Mouse (Mus musculus) lung, adult 2 months (tissue): ENCODE measurements around the gene Plekhj1. TPM values are rescaled to one million over a fixed set of nuclear protein-coding genes. Genes with fewer than 3 reads are reported as not detected.

Experiments
- DNase-seq: peaks from one replicate; pipeline ENCODE4 v3.0.0; 2022
- H3K4me1 ChIP-seq: fragments of 200-500 bp; 2 replicates; pipeline ENCODE4 v1.6.1; 2011; ENCODE audit warnings: low read length; ENCODE audit not compliant: control insufficient read depth, insufficient read depth
- H3K4me3 ChIP-seq: fragments of 200-500 bp; replicated peaks from 2 replicates; pipeline ENCODE3; 2011; ENCODE audit warnings: low read depth, mild to moderate bottlenecking, control low read depth, low read length; ENCODE audit errors: extremely low read depth
- CTCF ChIP-seq: fragments of 200-500 bp; IDR thresholded peaks from 2 replicates; pipeline ENCODE4 v1.5.1; 2011; ENCODE audit warnings: mild to moderate bottlenecking, low read length, control low read depth; ENCODE audit not compliant: insufficient read depth
- POLR2A ChIP-seq: fragments of 200-500 bp; IDR thresholded peaks from 2 replicates; pipeline ENCODE4 v1.6.1; 2011; ENCODE audit warnings: low read depth, mild to moderate bottlenecking, control low read depth, low read length, borderline replicate concordance; ENCODE audit errors: extremely low read depth
- WGBS: fragments of 180-500 bp; shearing (Covaris S2); methylation state at CpG from one replicate; pipeline ENCODE4 v1.1.7; 2018; 5-methylcytosine and 5-hydroxymethylcytosine counted together
- polyA plus RNA-seq: library from polyadenylated mRNA; depleted of rRNA; stranded (reverse); fragments of >200 nt; gene quantifications from 2 replicates; pipeline ENCODE4 v1.2.3, GENCODE M21; 2012

Plekhj1 gene
- polyA plus RNA-seq, 1 experiment, result 51.2 TPM

GRCm38 (mm10) chr10:80774549-80774948 lies 23.9 kb downstream of the Plekhj1 start:
- WGBS, result 36% methylated on average over 2 of the region's 2 CpGs
- TF ChIP-seq POLR2A (no peak), CTCF (peak; percentile 96)

GRCm38 (mm10) chr10:80773816-80774215 lies 24.6 kb downstream of the Plekhj1 start:
- DNase-seq, result no peak
- Histone ChIP-seq H3K4me1 (no peaks in the 10 kb centered on the region), H3K4me3 (no peak overlapping the region)
- WGBS, result 74% methylated on average over 5 of the region's 5 CpGs
- TF ChIP-seq CTCF (no peak), POLR2A (no peak)

More at GRCm38 (mm10) chr10:80774549-80774948, 23.9 kb downstream of the Plekhj1 start:
- no peak overlapping the region for H3K4me3 ChIP-seq
- peak; percentile 68 for DNase-seq
- no peaks in the 10 kb centered on the region for H3K4me1 ChIP-seq

GRCm38 (mm10) chr10:80768365-80768764 lies 30.1 kb downstream of the Plekhj1 start:
- TF ChIP-seq POLR2A (no peak), CTCF (no peak)
- H3K4me1 ChIP-seq, result peaks cover 4% of the 10 kb centered on the region; the same call in 1 of the 2 replicates
- no peak overlapping the region for H3K4me3 ChIP-seq
- DNase-seq, result no peak
- WGBS, result 69% methylated on average over 6 of the region's 6 CpGs

- WGBS, result 69% methylated on average over 10 of the region's 10 CpGs
- peaks cover 4% of the 10 kb centered on the region; the same call in 1 of the 2 replicates for H3K4me1 ChIP-seq
- TF ChIP-seq CTCF, result no peak
- no peak for TF ChIP-seq POLR2A
- no peak overlapping the region for H3K4me3 ChIP-seq
- DNase-seq, result peak; percentile 35
These were observed 32.1 kb downstream of the Plekhj1 start for GRCm38 (mm10) chr10:80766161-80766815.

GRCm38 (mm10) chr10:80765746-80766145 lies 32.7 kb downstream of the Plekhj1 start:
- WGBS, result 48% methylated on average over 2 of the region's 2 CpGs
- no peak overlapping the region for H3K4me3 ChIP-seq
- TF ChIP-seq POLR2A (no peak), CTCF (no peak)
- peaks cover 7% of the 10 kb centered on the region for H3K4me1 ChIP-seq
- DNase-seq, result no peak

- H3K4me1 ChIP-seq, result peaks cover 7% of the 10 kb centered on the region
- 78% methylated on average over 2 of the region's 2 CpGs for WGBS
- no peak for DNase-seq
- no peak for TF ChIP-seq CTCF
- no peak for TF ChIP-seq POLR2A
- no peak overlapping the region for H3K4me3 ChIP-seq
These were observed 34.9 kb downstream of the Plekhj1 start for GRCm38 (mm10) chr10:80763502-80763901.

GRCm38 (mm10) chr10:80761821-80762220 lies 36.6 kb downstream of the Plekhj1 start:
- Histone ChIP-seq H3K4me3 (no peak overlapping the region), H3K4me1 (peaks cover 11% of the 10 kb centered on the region)
- DNase-seq, result no peak
- WGBS, result 70% methylated on average over 3 of the region's 3 CpGs
- TF ChIP-seq POLR2A, result no peak
- no peak for TF ChIP-seq CTCF

GRCm38 (mm10) chr10:80760596-80761524 lies 37.6 kb downstream of the Plekhj1 start:
- H3K4me1 ChIP-seq, result peaks cover 18% of the 10 kb centered on the region
- no peak for DNase-seq
- TF ChIP-seq POLR2A, result no peak
- no peak overlapping the region for H3K4me3 ChIP-seq
- WGBS, result 66% methylated on average over 4 of the region's 4 CpGs

- WGBS, result 57% methylated on average over 7 of the region's 7 CpGs
- no peak for DNase-seq
- TF ChIP-seq POLR2A (no peak), CTCF (no peak)
- peaks cover 17% of the 10 kb centered on the region for H3K4me1 ChIP-seq
- no peak overlapping the region for H3K4me3 ChIP-seq
These were observed 39.8 kb downstream of the Plekhj1 start for GRCm38 (mm10) chr10:80758651-80759050.
